Comparison of ENCODE assay signal across 10 mouse cellular contexts in genomic region chr5:129065946-129066345, GRCm38 (mm10). TPM values are rescaled to one million over a fixed set of nuclear protein-coding genes. Genes with fewer than 3 reads are reported as not detected.
DNase-seq lines count a peak whose midpoint lies in the region; ATAC-seq and TF ChIP-seq lines count a peak whose summit lies in the region.
"Had no signal": no experiment of that assay in that cellular context is flagged by ENCODE, and none has a peak within 500 bp of the region (broad histone marks: within the 10 kb centered on the region; RNA-seq: fewer than 3 reads in every experiment).

No protein-coding gene starts in this region.

- TF ChIP-seq RAD21 in MEL (IDR thresholded peaks at IDR 0.05; ENCODE audit: low read depth, low read length), result no peak

- peak; percentile 35; the same call in 1 of the 2 replicates for ATAC-seq in granulocyte monocyte progenitor cell, adult 5-6 weeks (replicated peaks; ENCODE audit: poor library complexity, severe bottlenecking)
- no peak for ATAC-seq in frontal cortex, adult (ENCODE audit: low TSS enrichment)

- peak in 1 of 2 experiments; percentile 74; a peak in 2 of 4 replicates for TF ChIP-seq EP300 in MEL (IDR thresholded peaks at IDR 0.05; ENCODE audit: low read depth in 1 of 2, low read length in 2 of 2)

- H3K27me3 ChIP-seq in MEL (ENCODE audit: control insufficient read depth in 1 of 2, insufficient read depth in 2 of 2, low read length in 2 of 2), result no peaks in the 10 kb centered on the region
- H3K27me3 ChIP-seq: embryonic facial prominence, embryonic 12.5 days had no signal

- peaks cover 0 to 15% of the 10 kb centered on the region in 2 experiments; a peak in 2 of 4 replicates for H3K36me3 ChIP-seq in MEL (ENCODE audit: control insufficient read depth in 1 of 2, insufficient read depth in 2 of 2, low read length in 2 of 2)
- H3K36me3 ChIP-seq: embryonic facial prominence, embryonic 12.5 days had no signal

- peak overlapping the region; percentile 45 to 56 for H3K4me3 ChIP-seq in MEL (ENCODE audit: control insufficient read depth in 1 of 2, insufficient read depth in 1 of 2, low read depth in 2 of 2, low read length in 2 of 2)
- H3K4me3 ChIP-seq: embryonic facial prominence, embryonic 12.5 days had no signal

- H3K27ac ChIP-seq in MEL (ENCODE audit: control insufficient read depth, low read depth, low read length), result peak overlapping the region; percentile 97
- H3K27ac ChIP-seq: embryonic facial prominence, embryonic 12.5 days had no signal

- H3K9ac ChIP-seq in MEL (ENCODE audit: control insufficient read depth, low read depth, low read length, poor library complexity, severe bottlenecking), result peak overlapping the region; percentile 73
- H3K9ac ChIP-seq: embryonic facial prominence, embryonic 12.5 days had no signal

- peak; percentile 39 for DNase-seq in adrenal gland, adult 2 months
- no peak for DNase-seq in adrenal gland, postnatal 25 days
- peak; percentile 91 for DNase-seq in MEL (ENCODE audit: low read depth, low spot score)
- peak; percentile 73 for DNase-seq in lung, postnatal 36 days
- DNase-seq in kidney, adult 9 months, result no peak
- no peak for DNase-seq in embryo, embryonic 9.5 days (ENCODE audit: extremely low spot score)
- DNase-seq: right cerebral cortex, postnatal 4 days had no signal

- no peak for TF ChIP-seq CTCF in MEL (IDR thresholded peaks at IDR 0.05 in 2 of 3, conservative IDR thresholded peaks at IDR 0.05 in 1 of 3; ENCODE audit: control insufficient read depth in 1 of 3, insufficient read depth in 1 of 3, low read depth in 2 of 3, low read length in 3 of 3, poor library complexity in 1 of 3, severe bottlenecking in 1 of 3)

- no peaks in the 10 kb centered on the region for H3K9me3 ChIP-seq in MEL (replicated peaks; ENCODE audit: insufficient read depth, low read length)
- H3K9me3 ChIP-seq: embryonic facial prominence, embryonic 12.5 days had no signal

- TF ChIP-seq POLR2A in MEL (IDR thresholded peaks at IDR 0.05; ENCODE audit: control insufficient read depth in 1 of 2, insufficient read depth in 1 of 2, low read depth in 1 of 2, low read length in 2 of 2, poor library complexity in 1 of 2), result no peak

- no peaks in the 10 kb centered on the region; the same call in 1 of the 2 replicates for H3K79me2 ChIP-seq in MEL (ENCODE audit: control insufficient read depth, insufficient read depth, low read length, poor library complexity)

- H3K4me1 ChIP-seq in MEL (ENCODE audit: control insufficient read depth in 1 of 2, insufficient read depth in 2 of 2, low read length in 2 of 2), result peaks cover 7 to 22% of the 10 kb centered on the region in 2 experiments

TF ChIP-seq in MEL, 35 proteins besides CTCF, POLR2A, EP300 and RAD21:
- peak; percentile 64; the same call in 1 of the 2 replicates for TF ChIP-seq MYC (IDR thresholded peaks at IDR 0.05; ENCODE audit: low read depth, low read length)
- TF ChIP-seq JUND (IDR thresholded peaks at IDR 0.05; ENCODE audit: low read depth, low read length), result no peak
- peak; percentile 13; the same call in 1 of the 2 replicates for TF ChIP-seq MXI1 (IDR thresholded peaks at IDR 0.05; ENCODE audit: low read depth, low read length)
- TF ChIP-seq SIN3A (IDR thresholded peaks at IDR 0.05; ENCODE audit: low read length), result peak; percentile 52; the same call in 1 of the 2 replicates
- TF ChIP-seq ETS1 (IDR thresholded peaks at IDR 0.05; ENCODE audit: low read depth, low read length), result peak; percentile 82
- TF ChIP-seq ZMIZ1 (IDR thresholded peaks at IDR 0.05; ENCODE audit: low read depth, low read length), result peak; percentile 23; the same call in 1 of the 2 replicates
- TF ChIP-seq TCF12 (IDR thresholded peaks at IDR 0.05; ENCODE audit: low read depth, low read length), result peak; percentile 67
- TF ChIP-seq GATA1 (IDR thresholded peaks at IDR 0.05; ENCODE audit: low read depth, low read length), result no peak
- TF ChIP-seq TBP (IDR thresholded peaks at IDR 0.05; ENCODE audit: low read depth, low read length), result 0 out of 2 replicates have a peak, but pooled peaks have one; percentile 44
- TF ChIP-seq MAX (IDR thresholded peaks at IDR 0.05; ENCODE audit: low read length), result peak; percentile 84

RNA-seq across cellular contexts. Expression of gene Adgrd1, which starts 30.6 kb away (rescaled TPM):
- total RNA-seq in adrenal gland, adult 2 months (2021), result 1 to 10 TPM; 3.8 to 8.6 TPM
- polyA plus RNA-seq in adrenal gland, adult 2 months (2012; rRNA removed), result 2.4 and 2.5 TPM in 2 replicates
- total RNA-seq in adrenal gland, postnatal 25 days (2021), result 1.6 and 2.3 TPM in 2 replicates
- total RNA-seq in MEL (2012; rRNA removed), result 0.27 and 0.29 TPM in 2 replicates
- under 1 TPM in 1 of 2 experiments, not detected in 1; 0.56 TPM for polyA plus RNA-seq in MEL (2012; ENCODE audit: insufficient read depth in 1 of 2, insufficient read length in 2 of 2, low read depth in 1 of 2, low replicate concordance in 2 of 2, missing spikeins in 1 of 2)
- total RNA-seq in granulocyte monocyte progenitor cell, adult 5-6 weeks (2014; fragmentation: Nextera tagmentation), result 1.1 TPM in 1 of 2 replicates, not detected in the other
- 0.34 and 0.62 TPM in 2 replicates for total RNA-seq in granulocyte monocyte progenitor cell, adult 5-6 weeks (2017)

RNA-seq across cellular contexts. Expression of gene Ran, which starts 46.1 kb away (rescaled TPM):
- 100 to 1,000 TPM; 191 to 217 TPM for total RNA-seq in adrenal gland, adult 2 months (2021)
- 53.7 and 71.2 TPM in 2 replicates for polyA plus RNA-seq in adrenal gland, adult 2 months (2012; rRNA removed)
- total RNA-seq in adrenal gland, postnatal 25 days (2021), result 194 and 222 TPM in 2 replicates
- 950 and 1,019 TPM in 2 replicates for total RNA-seq in MEL (2012; rRNA removed)
- 1,000 to 10,000 TPM in 1 of 2 experiments, 10 to 100 TPM in 1; 91.6 to 2,479 TPM for polyA plus RNA-seq in MEL (2012; ENCODE audit: insufficient read depth in 1 of 2, insufficient read length in 2 of 2, low read depth in 1 of 2, low replicate concordance in 2 of 2, missing spikeins in 1 of 2)
- total RNA-seq in granulocyte monocyte progenitor cell, adult 5-6 weeks (2014; fragmentation: Nextera tagmentation), result 440 and 513 TPM in 2 replicates
- total RNA-seq in granulocyte monocyte progenitor cell, adult 5-6 weeks (2017), result 599 and 620 TPM in 2 replicates

RNA-seq across cellular contexts. Expression of gene Stx2, which starts 57.6 kb away (rescaled TPM):
- 10 to 100 TPM; 25.4 to 25.9 TPM for total RNA-seq in adrenal gland, adult 2 months (2021)
- polyA plus RNA-seq in adrenal gland, adult 2 months (2012; rRNA removed), result 21.5 and 22.1 TPM in 2 replicates
- 34.1 and 43.9 TPM in 2 replicates for total RNA-seq in adrenal gland, postnatal 25 days (2021)
- 69.0 and 84.8 TPM in 2 replicates for total RNA-seq in MEL (2012; rRNA removed)
- polyA plus RNA-seq in MEL (2012; ENCODE audit: insufficient read depth in 1 of 2, insufficient read length in 2 of 2, low read depth in 1 of 2, low replicate concordance in 2 of 2, missing spikeins in 1 of 2), result 10 to 100 TPM in 1 of 2 experiments, not detected in 1; 97.1 TPM
- 7.5 and 23.0 TPM in 2 replicates for total RNA-seq in granulocyte monocyte progenitor cell, adult 5-6 weeks (2014; fragmentation: Nextera tagmentation)
- total RNA-seq in granulocyte monocyte progenitor cell, adult 5-6 weeks (2017), result 10.9 and 12.6 TPM in 2 replicates

Comparison
In these comparisons a context has a peak if more than half of its experiments do, and no peak if none do; other contexts are left out.
1. DNase-seq: peak in adrenal gland, adult 2 months (single experiment), MEL (single experiment) and lung, postnatal 36 days (single experiment); none in adrenal gland, postnatal 25 days (single experiment), kidney, adult 9 months (single experiment) and embryo, embryonic 9.5 days (single experiment).